Mouse (Mus musculus): ENCODE measurements around the gene Atp5l.

DNA sequence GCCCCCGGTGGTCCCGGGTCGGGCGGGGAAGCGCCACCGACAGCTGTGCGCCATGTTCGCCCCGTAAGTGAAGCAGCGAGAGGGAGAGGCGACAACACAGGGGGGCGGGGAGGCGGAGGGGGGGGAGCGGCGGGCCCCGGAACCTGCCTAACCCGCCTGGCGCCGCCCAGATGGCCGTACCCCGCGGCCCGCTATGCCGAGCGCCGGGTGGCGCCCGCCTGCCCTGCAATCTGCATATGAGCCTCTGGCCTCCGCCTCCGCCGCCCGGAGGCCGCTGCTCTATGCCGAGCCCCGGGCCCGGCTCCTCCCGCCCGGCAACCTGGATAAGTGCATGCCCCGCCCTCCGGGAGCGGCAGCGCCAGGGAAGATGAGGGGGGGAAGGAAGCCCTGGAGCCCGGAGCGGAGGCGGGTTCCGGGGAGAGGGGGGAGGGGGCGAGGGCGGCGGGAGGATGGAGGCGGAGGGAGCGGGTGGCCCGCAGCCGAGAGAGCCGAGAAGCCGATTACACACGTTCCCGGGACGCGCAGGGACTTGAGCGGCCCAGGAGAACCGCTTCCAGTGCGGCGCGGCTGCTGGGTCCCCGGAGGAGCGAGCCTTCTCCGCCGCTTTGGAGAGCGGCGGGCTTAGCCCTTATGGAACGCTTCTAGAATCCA, 39.2 kb downstream of the Atp5l start, which contains the start of gene Kmt2a:
- TF ChIP-seq POLR2A (IDR thresholded peaks at IDR 0.05; ENCODE audit: insufficient read depth, low read depth, low read length) (peak; percentile 50; the same call in 1 of the 2 replicates), EP300 (IDR thresholded peaks at IDR 0.05; ENCODE audit: insufficient read depth, low read depth, low read length) (no peak)

Measured in heart, adult 2 months (tissue).